Mouse (Mus musculus) forebrain, postnatal 0 days (tissue): ENCODE data around the gene Phlda1. TPM values are rescaled to one million over a fixed set of nuclear protein-coding genes. Genes with fewer than 3 reads are reported as not detected.

Experiments used
- ATAC-seq: fragments of 200-750 bp; cut with Nextera tagmentation; 2 replicates; pipeline ENCODE4 v1.8.0; 2017; ENCODE audit warnings: mild to moderate bottlenecking, moderate library complexity
- DNase-seq: peaks from one replicate; pipeline ENCODE4 v3.0.0-alpha.2; 2015
- H3K27ac ChIP-seq: fragments of 300-500 bp; sonication (generic); 2 replicates; pipeline ENCODE4 v1.5.1; 2014; ENCODE audit warnings: low read depth, mild to moderate bottlenecking, antibody characterized with exemption, low read length, moderate library complexity, mixed read lengths
- H3K27me3 ChIP-seq: fragments of 300-500 bp; sonication (generic); 2 replicates; pipeline ENCODE4 v1.6.1; 2014; ENCODE audit warnings: mild to moderate bottlenecking, low read length, mixed read lengths; ENCODE audit not compliant: insufficient read depth
- H3K36me3 ChIP-seq: fragments of 300-500 bp; sonication (generic); 2 replicates; pipeline ENCODE4 v1.6.1; 2014; ENCODE audit warnings: mild to moderate bottlenecking, moderate library complexity; ENCODE audit not compliant: insufficient read depth
- H3K4me1 ChIP-seq: fragments of 300-500 bp; sonication (generic); 2 replicates; pipeline ENCODE4 v1.6.1; 2014; ENCODE audit warnings: antibody characterized with exemption; ENCODE audit not compliant: insufficient read depth
- H3K4me2 ChIP-seq: fragments of 300-500 bp; sonication (generic); 2 replicates; pipeline ENCODE4 v1.6.1; 2014; ENCODE audit warnings: low read depth, mild to moderate bottlenecking, moderate library complexity
- H3K4me3 ChIP-seq: fragments of 300-500 bp; sonication (generic); 2 replicates; pipeline ENCODE4 v1.5.1; 2014; ENCODE audit warnings: low read depth, low read length, mixed read lengths
- H3K9ac ChIP-seq: fragments of 300-500 bp; sonication (generic); 2 replicates; pipeline ENCODE4 v1.6.1; 2014; ENCODE audit warnings: mild to moderate bottlenecking
- H3K9me3 ChIP-seq: fragments of 300-500 bp; sonication (generic); 2 replicates; pipeline ENCODE4 v1.6.1; 2016; ENCODE audit warnings: low read length
- CTCF ChIP-seq: sonication (generic); IDR thresholded peaks from 2 replicates; pipeline ENCODE4 v1.5.1; 2016; ENCODE audit warnings: antibody characterized with exemption, control low read depth, low read depth
- WGBS: fragments of 180-500 bp; shearing (Covaris S2); extraction: QIAGEN DNeasy Blood & Tissue Kit; methylation state at CpG from one replicate; pipeline ENCODE4 v1.1.7; 2014; 5-methylcytosine and 5-hydroxymethylcytosine counted together
- polyA plus RNA-seq: library from polyadenylated mRNA; unstranded; fragments of >200 nt; fragmentation: Nextera tagmentation; extraction: Ambion mirVana; gene quantifications from 2 replicates; pipeline ENCODE4 v1.2.1, GENCODE M21; 2015
- total RNA-seq: library from RNA; depleted of rRNA; stranded (reverse); fragments of >200 nt; gene quantifications from 2 replicates; pipeline ENCODE4 v1.2.3, GENCODE M21; 2014

The Phlda1 gene
- total and polyA plus RNA-seq, 2 experiments from 2014 or later: 8.9 to 29.3 TPM

DNA sequence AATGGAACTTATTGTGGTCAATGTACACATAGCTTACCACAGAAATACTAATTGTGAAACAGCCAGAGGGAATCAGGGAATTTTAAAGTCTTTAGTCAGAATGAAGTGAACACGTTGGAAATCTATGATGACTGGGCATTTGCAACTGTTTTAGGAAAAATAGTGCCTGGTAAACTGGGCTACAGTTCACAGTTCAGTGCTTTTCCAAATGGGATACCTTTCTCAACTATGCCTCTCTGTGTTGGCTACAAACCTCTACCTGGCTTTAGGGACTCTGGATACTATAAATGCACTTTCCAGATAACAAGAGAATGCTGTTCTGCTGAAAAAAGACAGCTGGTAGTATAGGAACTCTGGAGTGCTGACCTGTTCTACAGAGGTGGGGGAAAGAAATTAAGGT, 1.5 kb upstream of the Phlda1 start:
- no peak overlapping the region for H3K9ac ChIP-seq
- 0 out of 2 replicates have a peak, but pooled peaks cover 5% of the 10 kb centered on the region for H3K4me1 ChIP-seq
- H3K27ac ChIP-seq: no peak overlapping the region
- TF ChIP-seq CTCF: no peak
- no peak overlapping the region for H3K4me3 ChIP-seq
- no peak overlapping the region for H3K4me2 ChIP-seq
- ATAC-seq (no peak), DNase-seq (no peak)
- 65% methylated on average over 1 of the region's 1 CpGs for WGBS
- no peaks in the 10 kb centered on the region for H3K36me3 ChIP-seq
- no peaks in the 10 kb centered on the region for H3K9me3 ChIP-seq
- H3K27me3 ChIP-seq: no peaks in the 10 kb centered on the region

- no peak overlapping the region for H3K27ac ChIP-seq
- H3K4me1 ChIP-seq: 0 out of 2 replicates have a peak, but pooled peaks cover 5% of the 10 kb centered on the region
- H3K9ac ChIP-seq: no peak overlapping the region
- H3K36me3 ChIP-seq: no peaks in the 10 kb centered on the region
- ATAC-seq: no peak
- no peaks in the 10 kb centered on the region for H3K27me3 ChIP-seq
- H3K9me3 ChIP-seq: no peaks in the 10 kb centered on the region
- peak overlapping the region; percentile 81; the same call in 1 of the 2 replicates for H3K4me2 ChIP-seq
- TF ChIP-seq CTCF: no peak
- 52% methylated on average over 7 of the region's 7 CpGs for WGBS
- no peak overlapping the region for H3K4me3 ChIP-seq
- DNase-seq: no peak
Observed at GRCm38 (mm10) chr10:111505406-111505805, 680 bp upstream of the Phlda1 start.

DNA sequence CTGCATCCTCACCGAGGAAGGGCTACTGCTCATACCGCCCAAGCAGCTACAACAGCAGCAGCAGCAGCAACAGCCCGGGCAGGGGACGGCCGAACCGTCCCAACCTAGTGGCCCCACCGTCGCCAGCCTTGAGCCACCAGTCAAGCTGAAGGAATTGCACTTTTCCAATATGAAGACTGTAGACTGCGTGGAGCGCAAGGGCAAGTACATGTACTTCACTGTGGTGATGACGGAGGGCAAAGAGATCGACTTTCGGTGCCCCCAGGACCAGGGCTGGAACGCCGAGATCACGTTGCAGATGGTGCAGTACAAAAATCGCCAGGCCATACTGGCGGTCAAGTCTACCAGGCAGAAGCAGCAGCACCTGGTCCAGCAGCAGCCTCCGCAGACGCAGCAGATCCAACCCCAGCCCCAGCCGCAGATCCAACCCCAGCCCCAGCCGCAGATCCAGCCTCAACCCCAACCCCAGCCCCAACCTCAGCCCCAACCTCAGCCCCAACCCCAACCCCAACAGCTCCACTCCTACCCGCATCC, 907 bp downstream of the Phlda1 start:
- no peaks in the 10 kb centered on the region for H3K27me3 ChIP-seq
- no peaks in the 10 kb centered on the region for H3K9me3 ChIP-seq
- peak overlapping the region; percentile 60 for H3K4me3 ChIP-seq
- H3K4me2 ChIP-seq: peak overlapping the region; percentile 81
- H3K4me1 ChIP-seq: 0 out of 2 replicates have a peak, but pooled peaks cover 10% of the 10 kb centered on the region
- ATAC-seq (peak; percentile 36), DNase-seq (no peak)
- peak overlapping the region; percentile 85 for H3K9ac ChIP-seq
- H3K36me3 ChIP-seq: no peaks in the 10 kb centered on the region
- no peak for TF ChIP-seq CTCF
- H3K27ac ChIP-seq: peak overlapping the region; percentile 88
- under 1% methylated on average over 22 of the region's 23 CpGs for whole genome bisulfite sequencing

DNA sequence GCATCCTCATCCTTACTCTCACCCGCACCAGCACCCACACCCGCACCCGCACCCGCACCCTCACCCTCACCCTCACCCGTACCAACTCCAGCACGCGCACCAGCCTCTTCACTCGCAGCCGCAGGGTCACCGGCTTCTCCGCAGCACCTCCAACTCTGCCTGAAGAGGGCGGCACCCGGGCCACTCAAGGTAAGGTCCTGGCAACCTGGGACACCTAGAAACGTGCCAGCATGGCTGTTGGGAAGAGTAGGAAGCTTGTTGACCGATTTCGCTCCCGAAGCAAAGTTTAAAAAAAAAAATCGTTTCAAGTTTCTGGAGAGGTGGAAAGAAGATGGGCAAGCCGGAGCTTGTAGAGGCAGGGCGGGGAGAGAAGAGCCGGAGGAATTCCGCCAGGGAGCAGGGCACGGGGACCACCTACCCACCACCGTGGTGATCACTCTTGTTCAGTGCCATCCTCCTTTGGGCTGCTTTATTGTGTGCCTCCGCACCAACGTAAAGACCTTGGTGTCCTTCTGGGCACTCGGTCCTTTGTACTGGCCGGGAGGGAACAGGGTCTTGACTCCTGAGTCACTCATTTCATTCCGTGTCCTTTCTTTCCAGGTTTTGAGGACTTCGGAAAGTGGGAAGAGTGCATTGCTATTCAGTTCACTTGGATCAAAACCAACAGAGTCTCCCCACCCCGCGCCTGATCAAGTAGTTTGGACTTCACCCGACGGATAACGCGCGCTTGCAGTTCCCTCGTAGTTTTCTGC, 1.6 kb downstream of the Phlda1 start:
- no peaks in the 10 kb centered on the region for H3K27me3 ChIP-seq
- H3K4me1 ChIP-seq: 0 out of 2 replicates have a peak, but pooled peaks cover 10% of the 10 kb centered on the region
- no peaks in the 10 kb centered on the region for H3K9me3 ChIP-seq
- ATAC-seq (no peak; the same call in 1 of the 2 replicates), DNase-seq (peak; percentile 45)
- under 1% methylated on average over 38 of the region's 38 CpGs for WGBS
- H3K4me3 ChIP-seq: peak overlapping the region; percentile 60
- peak overlapping the region; percentile 85 for H3K9ac ChIP-seq
- no peaks in the 10 kb centered on the region for H3K36me3 ChIP-seq
- peak overlapping the region; percentile 88 for H3K27ac ChIP-seq
- peak; percentile 58 for TF ChIP-seq CTCF
- peak overlapping the region; percentile 81 for H3K4me2 ChIP-seq

DNA sequence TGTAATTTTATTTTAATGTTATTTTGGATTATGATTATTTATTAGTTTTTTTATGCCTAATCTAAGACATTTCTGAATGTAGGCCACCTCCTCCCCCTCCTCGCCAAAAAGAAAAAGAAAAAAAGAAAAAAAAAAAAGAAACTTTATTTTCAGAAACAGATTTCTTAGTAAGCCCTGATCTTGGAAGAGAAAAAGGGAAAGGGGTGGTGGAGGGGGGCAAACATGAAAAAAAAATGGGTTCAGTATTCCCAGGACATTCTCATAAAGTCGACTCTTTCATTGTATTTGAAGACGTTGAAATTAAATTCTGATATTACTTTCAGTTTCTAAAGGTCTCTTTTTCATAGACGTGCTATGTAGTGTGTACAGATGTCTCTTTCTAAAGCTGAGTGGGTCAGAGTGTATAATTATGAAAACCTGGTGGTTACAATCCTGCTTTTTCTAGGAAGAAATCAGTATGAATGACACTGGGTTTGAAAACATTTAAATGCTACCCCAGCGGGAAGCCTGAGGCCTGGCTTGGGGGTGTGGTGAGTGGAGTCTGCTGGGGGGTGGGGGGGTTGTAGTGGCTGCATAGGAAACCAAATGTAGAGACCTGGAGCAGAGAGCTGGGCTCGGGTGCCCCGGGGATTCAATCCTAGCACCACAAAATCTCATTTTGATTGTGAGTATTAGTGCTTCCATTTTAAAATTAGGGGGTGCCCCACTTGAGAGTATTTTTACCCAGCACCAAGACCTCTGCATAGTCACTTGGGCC, 2.4 kb downstream of the Phlda1 start:
- Histone ChIP-seq H3K4me2 (peak overlapping the region; percentile 81), H3K27ac (peak overlapping the region; percentile 88; the same call in 1 of the 2 replicates), H3K27me3 (no peaks in the 10 kb centered on the region), H3K9ac (peak overlapping the region; percentile 85), H3K4me3 (peak overlapping the region; percentile 60), H3K36me3 (no peaks in the 10 kb centered on the region), H3K9me3 (no peaks in the 10 kb centered on the region), H3K4me1 (0 out of 2 replicates have a peak, but pooled peaks cover 10% of the 10 kb centered on the region)
- no peak for DNase-seq
- TF ChIP-seq CTCF: no peak
- WGBS: 9% methylated on average over 7 of the region's 7 CpGs
- ATAC-seq: no peak

- no peaks in the 10 kb centered on the region for H3K36me3 ChIP-seq
- peak overlapping the region; percentile 81 for H3K4me2 ChIP-seq
- H3K27me3 ChIP-seq: no peaks in the 10 kb centered on the region
- ATAC-seq: no peak
- peak overlapping the region; percentile 35; the same call in 1 of the 2 replicates for H3K27ac ChIP-seq
- 0 out of 2 replicates have a peak, but pooled peaks cover 10% of the 10 kb centered on the region for H3K4me1 ChIP-seq
- no peaks in the 10 kb centered on the region for H3K9me3 ChIP-seq
- no peak for DNase-seq
- peak overlapping the region; percentile 60 for H3K4me3 ChIP-seq
- TF ChIP-seq CTCF: no peak
- 40% methylated on average over 8 of the region's 8 CpGs for WGBS
- H3K9ac ChIP-seq: peak overlapping the region; percentile 85; the same call in 1 of the 2 replicates
Observed at GRCm38 (mm10) chr10:111509103-111509784, 3.2 kb downstream of the Phlda1 start.
